Mouse (Mus musculus): ENCODE measurements around the gene D6Wsu163e. TPM values are rescaled to one million over a fixed set of nuclear protein-coding genes. Genes with fewer than 3 reads are reported as not detected.

D6Wsu163e gene
- total RNA-seq (2012; rRNA removed): 11.6 and 20.3 TPM in 2 replicates

GRCm38 (mm10) chr6:126939487-126940171 is at the start of gene D6Wsu163e, which contains the start of gene Rad51ap1:
D6Wsu163e (plus strand) TSS chr6:126939962.
Rad51ap1 (minus strand) TSS chr6:126939587.
- Histone ChIP-seq H3K27ac (ENCODE audit: insufficient read depth, low read depth, low read length, poor library complexity, severe bottlenecking) (peak within 1 kb of the TSS; percentile 17; the same call in 1 of the 2 replicates), H3K9me3 (ENCODE audit: control insufficient read depth, insufficient read depth, low read depth, low read length) (no peaks in the 10 kb centered on the region), H3K4me1 (ENCODE audit: control insufficient read depth in 2 of 2, insufficient read depth in 2 of 2, low read length in 2 of 2, poor library complexity in 1 of 2) (no peaks in the 10 kb centered on the region), H3K36me3 (ENCODE audit: control insufficient read depth, insufficient read depth, low read length, poor library complexity, severe bottlenecking) (peaks cover 4% of the 10 kb centered on the region; the same call in 1 of the 2 replicates), H3K4me3 (ENCODE audit: insufficient read depth in 1 of 2, low read depth in 1 of 2, low read length in 2 of 2, poor library complexity in 1 of 2, severe bottlenecking in 1 of 2) (peak within 1 kb of the TSS; percentile 61 to 92), H3K9ac (ENCODE audit: insufficient read depth, low read depth, low read length, poor library complexity, severe bottlenecking) (peak within 1 kb of the TSS; percentile 92)
- in situ Hi-C loops (cut with MboI; ENCODE audit: low sequenced_read_pairs in 2 of 2, unreplicated experiment in 2 of 2): loop anchor here (10.0 kb wide), 3 partner anchors 135 to 165 kb away; partner anchors contain the start of gene Tigar (in 1 of the 2)
- DNase-seq (ENCODE audit: low read depth, low spot score): peak; percentile 92
- TF ChIP-seq ZNF384 (IDR thresholded peaks at IDR 0.05; ENCODE audit: low read depth, low read length): peak; percentile 99
- 0 out of 2 replicates have a peak, but pooled peaks have one; percentile 4 for TF ChIP-seq MAFK (IDR thresholded peaks at IDR 0.05; ENCODE audit: insufficient read depth, low read depth, low read length)
- TF ChIP-seq HCFC1 (IDR thresholded peaks at IDR 0.05; ENCODE audit: borderline replicate concordance, insufficient read depth, low read length): peak; percentile 28; the same call in 1 of the 2 replicates
- TF ChIP-seq ZC3H11A (IDR thresholded peaks at IDR 0.05; ENCODE audit: borderline replicate concordance, low read depth, low read length): peak; percentile 100
- TF ChIP-seq CHD2 (IDR thresholded peaks at IDR 0.05; ENCODE audit: low read depth, low read length): peak; percentile 28; the same call in 1 of the 2 replicates

- no peak for TF ChIP-seq HCFC1 (IDR thresholded peaks at IDR 0.05; ENCODE audit: borderline replicate concordance, insufficient read depth, low read length)
- TF ChIP-seq MAFK (IDR thresholded peaks at IDR 0.05; ENCODE audit: insufficient read depth, low read depth, low read length): no peak
- no peak for TF ChIP-seq ZC3H11A (IDR thresholded peaks at IDR 0.05; ENCODE audit: borderline replicate concordance, low read depth, low read length)
- no peak for TF ChIP-seq ZNF384 (IDR thresholded peaks at IDR 0.05; ENCODE audit: low read depth, low read length)
- no peak for TF ChIP-seq CHD2 (IDR thresholded peaks at IDR 0.05; ENCODE audit: low read depth, low read length)
- Histone ChIP-seq H3K36me3 (ENCODE audit: control insufficient read depth, insufficient read depth, low read length, poor library complexity, severe bottlenecking) (no peaks in the 10 kb centered on the region), H3K9ac (ENCODE audit: insufficient read depth, low read depth, low read length, poor library complexity, severe bottlenecking) (no peak overlapping the region), H3K9me3 (ENCODE audit: control insufficient read depth, insufficient read depth, low read depth, low read length) (no peaks in the 10 kb centered on the region), H3K4me1 (ENCODE audit: control insufficient read depth in 2 of 2, insufficient read depth in 2 of 2, low read length in 2 of 2, poor library complexity in 1 of 2) (no peaks in the 10 kb centered on the region), H3K27ac (ENCODE audit: insufficient read depth, low read depth, low read length, poor library complexity, severe bottlenecking) (no peak overlapping the region), H3K4me3 (ENCODE audit: insufficient read depth in 1 of 2, low read depth in 1 of 2, low read length in 2 of 2, poor library complexity in 1 of 2, severe bottlenecking in 1 of 2) (no peak overlapping the region)
- in situ Hi-C loops (cut with MboI; ENCODE audit: low sequenced_read_pairs in 2 of 2, unreplicated experiment in 2 of 2): no loop called here
- DNase-seq (ENCODE audit: low read depth, low spot score): no peak
Observed at GRCm38 (mm10) chr6:126907378-126907777, 32.4 kb upstream of the D6Wsu163e start.

DNA sequence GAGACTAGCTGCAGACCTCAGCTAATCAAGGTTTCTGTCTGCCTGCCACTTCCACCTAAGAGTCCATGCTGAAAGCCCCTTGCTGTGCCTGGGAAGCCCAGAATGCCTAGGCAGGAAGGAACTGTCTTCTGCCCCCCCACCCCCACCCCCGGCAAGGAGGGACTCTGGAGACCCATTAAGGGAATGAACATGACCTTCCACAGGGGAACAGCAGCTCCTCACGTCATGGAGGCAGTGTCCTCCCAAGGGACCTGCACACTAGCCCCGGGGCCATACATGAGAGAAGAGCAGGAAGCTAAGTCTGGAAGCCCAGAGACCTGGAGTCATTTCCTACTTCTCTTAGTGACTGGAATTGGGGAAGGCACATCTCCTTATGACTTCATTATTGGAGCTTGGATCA is 31.9 kb upstream of the D6Wsu163e start:
- DNase-seq (ENCODE audit: low read depth, low spot score): no peak
- no peak overlapping the region for H3K9ac ChIP-seq (ENCODE audit: insufficient read depth, low read depth, low read length, poor library complexity, severe bottlenecking)
- no peaks in the 10 kb centered on the region for H3K4me1 ChIP-seq (ENCODE audit: control insufficient read depth in 2 of 2, insufficient read depth in 2 of 2, low read length in 2 of 2, poor library complexity in 1 of 2)
- no peaks in the 10 kb centered on the region for H3K9me3 ChIP-seq (ENCODE audit: control insufficient read depth, insufficient read depth, low read depth, low read length)
- no peak overlapping the region for H3K27ac ChIP-seq (ENCODE audit: insufficient read depth, low read depth, low read length, poor library complexity, severe bottlenecking)
- no peak for TF ChIP-seq ZNF384 (IDR thresholded peaks at IDR 0.05; ENCODE audit: low read depth, low read length)
- no peaks in the 10 kb centered on the region for H3K36me3 ChIP-seq (ENCODE audit: control insufficient read depth, insufficient read depth, low read length, poor library complexity, severe bottlenecking)
- no peak overlapping the region for H3K4me3 ChIP-seq (ENCODE audit: insufficient read depth in 1 of 2, low read depth in 1 of 2, low read length in 2 of 2, poor library complexity in 1 of 2, severe bottlenecking in 1 of 2)
- in situ Hi-C loops (cut with MboI; ENCODE audit: low sequenced_read_pairs in 2 of 2, unreplicated experiment in 2 of 2): no loop called here

DNA sequence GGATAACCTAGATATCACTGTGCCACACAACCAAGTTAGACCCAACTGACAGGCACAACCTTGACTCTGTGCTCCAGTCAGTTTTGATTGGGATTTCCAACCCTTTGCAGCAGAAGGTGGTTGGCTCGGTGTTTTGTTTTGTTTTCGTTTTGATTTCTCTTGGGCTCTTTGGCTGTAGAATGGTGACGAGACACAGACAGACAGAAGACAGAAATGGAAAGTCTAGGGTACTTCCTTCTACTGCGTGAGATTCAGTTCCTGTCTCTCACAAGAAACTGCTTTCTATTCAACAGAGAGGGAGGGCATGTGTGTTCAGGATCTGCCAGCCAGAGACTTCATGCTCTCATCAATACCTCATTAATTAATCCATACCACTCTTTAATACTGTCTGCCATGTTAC is 29.0 kb upstream of the D6Wsu163e start:
- Histone ChIP-seq H3K27ac (ENCODE audit: insufficient read depth, low read depth, low read length, poor library complexity, severe bottlenecking) (no peak overlapping the region), H3K36me3 (ENCODE audit: control insufficient read depth, insufficient read depth, low read length, poor library complexity, severe bottlenecking) (no peaks in the 10 kb centered on the region), H3K9me3 (ENCODE audit: control insufficient read depth, insufficient read depth, low read depth, low read length) (no peaks in the 10 kb centered on the region), H3K4me3 (ENCODE audit: insufficient read depth in 1 of 2, low read depth in 1 of 2, low read length in 2 of 2, poor library complexity in 1 of 2, severe bottlenecking in 1 of 2) (no peak overlapping the region), H3K4me1 (ENCODE audit: control insufficient read depth in 2 of 2, insufficient read depth in 2 of 2, low read length in 2 of 2, poor library complexity in 1 of 2) (no peaks in the 10 kb centered on the region), H3K9ac (ENCODE audit: insufficient read depth, low read depth, low read length, poor library complexity, severe bottlenecking) (no peak overlapping the region)
- TF ChIP-seq HCFC1 (IDR thresholded peaks at IDR 0.05; ENCODE audit: borderline replicate concordance, insufficient read depth, low read length): no peak
- TF ChIP-seq ZNF384 (IDR thresholded peaks at IDR 0.05; ENCODE audit: low read depth, low read length): no peak
- no peak for TF ChIP-seq CHD2 (IDR thresholded peaks at IDR 0.05; ENCODE audit: low read depth, low read length)
- TF ChIP-seq ZC3H11A (IDR thresholded peaks at IDR 0.05; ENCODE audit: borderline replicate concordance, low read depth, low read length): no peak
- TF ChIP-seq MAFK (IDR thresholded peaks at IDR 0.05; ENCODE audit: insufficient read depth, low read depth, low read length): no peak
- in situ Hi-C loops (cut with MboI; ENCODE audit: low sequenced_read_pairs in 2 of 2, unreplicated experiment in 2 of 2): no loop called here
- no peak for DNase-seq (ENCODE audit: low read depth, low spot score)
